8 mouse cellular contexts compared by ENCODE assay signal in the genomic region with DNA sequence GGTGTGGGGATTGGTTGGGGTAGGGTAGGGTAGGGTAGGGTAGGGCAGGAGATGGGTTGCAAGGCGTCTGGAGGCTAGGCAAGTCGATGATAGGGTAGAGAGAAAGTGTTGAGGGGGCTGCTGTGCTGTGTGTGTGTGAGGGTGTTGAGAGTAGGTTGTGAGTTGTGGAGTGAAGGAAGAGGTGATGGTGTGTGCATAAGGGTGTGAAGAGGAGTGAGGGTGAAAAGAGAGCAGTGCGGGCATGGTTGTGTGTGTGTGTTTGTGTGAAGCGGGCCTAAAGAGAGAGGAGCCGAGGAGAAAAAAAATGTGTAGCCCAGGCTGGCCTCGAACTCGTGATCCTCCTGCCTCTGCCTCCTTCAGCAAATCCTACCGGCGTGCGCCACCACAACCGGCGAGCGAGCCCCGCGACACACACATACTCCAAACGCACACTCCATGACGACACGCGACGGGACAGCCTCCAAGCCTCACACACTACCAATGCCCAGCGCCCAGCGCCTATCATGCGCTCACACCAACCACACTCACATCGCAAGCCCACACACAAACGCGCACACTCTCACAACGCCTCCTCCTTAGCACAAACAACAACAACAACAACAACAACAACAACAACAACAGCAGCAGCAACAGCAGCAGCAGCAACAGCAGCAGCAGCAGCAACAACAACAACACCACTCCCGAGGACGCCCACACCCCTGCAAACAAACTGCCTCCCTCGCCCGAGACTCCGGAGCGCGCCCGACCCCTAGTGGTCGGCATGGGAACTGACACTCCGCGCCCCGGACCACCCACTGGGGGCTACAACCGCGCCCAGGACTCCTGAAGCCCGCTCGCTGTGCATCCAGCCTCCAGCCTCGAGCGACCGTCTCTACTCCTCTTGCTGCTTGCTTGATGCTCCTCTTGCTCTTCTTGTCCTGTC. TPM values are rescaled to one million over a fixed set of nuclear protein-coding genes. Genes with fewer than 3 reads are reported as not detected.
DNase-seq lines count a peak whose midpoint lies in the region; ATAC-seq and TF ChIP-seq lines count a peak whose summit lies in the region.

No protein-coding gene starts in this region.

- ATAC-seq in embryonic facial prominence, embryonic 14.5 days (ENCODE audit: low read depth), result peak; percentile 97
- ATAC-seq in limb, embryonic 14.5 days (ENCODE audit: low FRiP score, low read depth), result peak; percentile 96
- ATAC-seq in midbrain, postnatal 0 days (ENCODE audit: low FRiP score), result peak; percentile 97

- H3K79me2 ChIP-seq in heart, adult 2 months (replicated peaks; ENCODE audit: control insufficient read depth, insufficient read depth, low read length), result no peaks in the 10 kb centered on the region

- H3K36me3 ChIP-seq in embryonic facial prominence, embryonic 14.5 days (ENCODE audit: control insufficient read depth, insufficient read depth, low read length), result no peaks in the 10 kb centered on the region
- H3K36me3 ChIP-seq in heart, adult 2 months (ENCODE audit: control insufficient read depth, insufficient read depth, low read length), result no peaks in the 10 kb centered on the region
- no peaks in the 10 kb centered on the region for H3K36me3 ChIP-seq in limb, embryonic 14.5 days (ENCODE audit: control insufficient read depth, insufficient read depth, low read length)
- no peaks in the 10 kb centered on the region for H3K36me3 ChIP-seq in midbrain, postnatal 0 days (ENCODE audit: insufficient read depth, low read length)

- intact Hi-C loops in heart, adult 2 months (cut with DNase I), result no loop called here

- peak; percentile 100 for DNase-seq in 3T3-L1 (ENCODE audit: low read depth, low spot score)
- peak; percentile 92 to 98 for DNase-seq in adrenal gland, postnatal 4 days (ENCODE audit: low spot score in 2 of 2)
- peak; percentile 91 for DNase-seq in embryonic facial prominence, embryonic 14.5 days (ENCODE audit: low spot score)
- DNase-seq in heart, adult 2 months, result peak; percentile 92 to 98
- peak; percentile 88 to 92 for DNase-seq in kidney, adult 8-10 months
- DNase-seq in limb, embryonic 14.5 days (ENCODE audit: low spot score), result peak; percentile 82
- DNase-seq in midbrain, postnatal 0 days (ENCODE audit: low spot score), result peak; percentile 93
- peak; percentile 80 to 91 for DNase-seq in spleen, postnatal 14 days (ENCODE audit: low spot score in 2 of 2)

- H3K27me3 ChIP-seq in embryonic facial prominence, embryonic 14.5 days (replicated peaks; ENCODE audit: control insufficient read depth, insufficient read depth, low read length), result no peaks in the 10 kb centered on the region
- H3K27me3 ChIP-seq in heart, adult 2 months (ENCODE audit: control insufficient read depth, insufficient read depth, low read length), result no peaks in the 10 kb centered on the region
- H3K27me3 ChIP-seq in limb, embryonic 14.5 days (ENCODE audit: control insufficient read depth, insufficient read depth, low read length), result no peaks in the 10 kb centered on the region
- no peaks in the 10 kb centered on the region for H3K27me3 ChIP-seq in midbrain, postnatal 0 days (ENCODE audit: insufficient read depth, low read length)

- no peaks in the 10 kb centered on the region for H3K4me1 ChIP-seq in embryonic facial prominence, embryonic 14.5 days (ENCODE audit: control insufficient read depth, insufficient read depth, low read length)
- no peaks in the 10 kb centered on the region for H3K4me1 ChIP-seq in heart, adult 2 months (ENCODE audit: control insufficient read depth, insufficient read depth, low read length)
- H3K4me1 ChIP-seq in limb, embryonic 14.5 days (ENCODE audit: control insufficient read depth, insufficient read depth, low read length), result no peaks in the 10 kb centered on the region
- H3K4me1 ChIP-seq in midbrain, postnatal 0 days (ENCODE audit: insufficient read depth, low read length), result no peaks in the 10 kb centered on the region

- H3K9ac ChIP-seq in embryonic facial prominence, embryonic 14.5 days (ENCODE audit: low read depth, low read length), result peak overlapping the region; percentile 72
- H3K9ac ChIP-seq in heart, adult 2 months (ENCODE audit: low read depth, low read length), result peak overlapping the region; percentile 76
- H3K9ac ChIP-seq in limb, embryonic 14.5 days (ENCODE audit: low read depth, low read length, severe bottlenecking), result peak overlapping the region; percentile 70
- peak overlapping the region; percentile 65 for H3K9ac ChIP-seq in midbrain, postnatal 0 days (replicated peaks; ENCODE audit: low read length, poor library complexity, severe bottlenecking)

- 3% methylated on average over 42 of the region's 46 CpGs for WGBS in embryonic facial prominence, embryonic 14.5 days
- 4% methylated on average over 46 of the region's 46 CpGs for WGBS in heart, adult 2 months
- 4% methylated on average over 43 of the region's 46 CpGs for WGBS in limb, embryonic 14.5 days
- WGBS in midbrain, postnatal 0 days, result 4% methylated on average over 43 of the region's 46 CpGs

- peak overlapping the region; percentile 68 for H3K4me2 ChIP-seq in embryonic facial prominence, embryonic 14.5 days (ENCODE audit: low read depth, low read length)
- H3K4me2 ChIP-seq in limb, embryonic 14.5 days (replicated peaks; ENCODE audit: low read depth, low read length, severe bottlenecking), result peak overlapping the region; percentile 68
- peak overlapping the region; percentile 52 for H3K4me2 ChIP-seq in midbrain, postnatal 0 days (ENCODE audit: low read depth, low read length, poor library complexity, severe bottlenecking)

- peak overlapping the region; percentile 71 for H3K4me3 ChIP-seq in embryonic facial prominence, embryonic 14.5 days (ENCODE audit: low read depth, low read length)
- peak overlapping the region; percentile 83 for H3K4me3 ChIP-seq in heart, adult 2 months
- H3K4me3 ChIP-seq in limb, embryonic 14.5 days (replicated peaks; ENCODE audit: low read length), result peak overlapping the region; percentile 71
- peak overlapping the region; percentile 62 for H3K4me3 ChIP-seq in midbrain, postnatal 0 days (ENCODE audit: low read depth, low read length)

- TF ChIP-seq POLR2A in heart, adult 2 months (IDR thresholded peaks at IDR 0.05; ENCODE audit: insufficient read depth, low read depth, low read length), result no peak
- 0 out of 2 replicates have a peak, but pooled peaks have one; percentile 42 for TF ChIP-seq POLR2A in limb, embryonic 14.5 days (IDR thresholded peaks at IDR 0.05; ENCODE audit: borderline replicate concordance, extremely low read depth, insufficient read depth, insufficient read length)

- 0 out of 2 replicates have a peak, but pooled peaks have one; percentile 20 for TF ChIP-seq EP300 in heart, adult 2 months (IDR thresholded peaks at IDR 0.05; ENCODE audit: insufficient read depth, low read depth, low read length)

- H3K9me3 ChIP-seq in embryonic facial prominence, embryonic 14.5 days (ENCODE audit: control insufficient read depth, low read length), result no peaks in the 10 kb centered on the region
- no peaks in the 10 kb centered on the region for H3K9me3 ChIP-seq in limb, embryonic 14.5 days (ENCODE audit: control insufficient read depth, low read length)
- H3K9me3 ChIP-seq in midbrain, postnatal 0 days (ENCODE audit: low read length), result no peaks in the 10 kb centered on the region

- H3K27ac ChIP-seq in embryonic facial prominence, embryonic 14.5 days (replicated peaks; ENCODE audit: low read depth, low read length), result peak overlapping the region; percentile 41
- H3K27ac ChIP-seq in heart, adult 2 months, result peak overlapping the region; percentile 29
- peak overlapping the region; percentile 38 for H3K27ac ChIP-seq in limb, embryonic 14.5 days (replicated peaks; ENCODE audit: low read depth, low read length)
- H3K27ac ChIP-seq in midbrain, postnatal 0 days (ENCODE audit: low read depth, low read length), result peak overlapping the region; percentile 59

- peak; percentile 87 for TF ChIP-seq CTCF in heart, adult 2 months (IDR thresholded peaks at IDR 0.05)
- TF ChIP-seq CTCF in midbrain, postnatal 0 days (IDR thresholded peaks at IDR 0.05), result peak; percentile 98

RNA-seq across cellular contexts. Expression of a gene that starts 55.6 kb away (rescaled TPM):
- total RNA-seq in adrenal gland, postnatal 4 days (2021), result 10 to 100 TPM; 51.2 to 59.1 TPM
- polyA plus RNA-seq in embryonic facial prominence, embryonic 14.5 days (2014; fragmentation: Nextera tagmentation; extraction: Ambion mirVana), result 71.1 and 72.8 TPM in 2 replicates
- 1 to 10 TPM; 9.2 to 9.6 TPM for total RNA-seq in heart, adult 2 months (2021)
- 3.9 and 9.2 TPM in 2 replicates for polyA plus RNA-seq in heart, adult 2 months (2012; rRNA removed)
- polyA plus RNA-seq in limb, embryonic 14.5 days (2012; rRNA removed), result 121 and 153 TPM in 2 replicates
- 81.0 and 84.6 TPM in 2 replicates for polyA plus RNA-seq in limb, embryonic 14.5 days (2014; fragmentation: Nextera tagmentation; extraction: Ambion mirVana)
- total RNA-seq in midbrain, postnatal 0 days (2014; rRNA removed), result 16.6 and 34.5 TPM in 2 replicates
- polyA plus RNA-seq in midbrain, postnatal 0 days (2015; fragmentation: Nextera tagmentation; extraction: Ambion mirVana), result 21.5 and 25.8 TPM in 2 replicates

Comparison
In these comparisons a context has a peak if more than half of its experiments do, and no peak if none do; other contexts are left out.
1. Peak in every context shown above with its lines: DNase-seq, ATAC-seq, H3K4me3 ChIP-seq and H3K27ac ChIP-seq.